Mouse (Mus musculus) duodenum, adult 2 months (tissue): ENCODE measurements around the gene Ssh2. TPM values are rescaled to one million over a fixed set of nuclear protein-coding genes. Genes with fewer than 3 reads are reported as not detected.

Experiments
- polyA plus RNA-seq: library from polyadenylated mRNA; depleted of rRNA; stranded (reverse); fragments of >200 nt; gene quantifications from 2 replicates; pipeline ENCODE4 v1.2.3, GENCODE M21; 2012; ENCODE audit warnings: low replicate concordance; rRNA removed

Gene Ssh2
- polyA plus RNA-seq = 2.5 and 3.0 TPM in 2 replicates

DNA sequence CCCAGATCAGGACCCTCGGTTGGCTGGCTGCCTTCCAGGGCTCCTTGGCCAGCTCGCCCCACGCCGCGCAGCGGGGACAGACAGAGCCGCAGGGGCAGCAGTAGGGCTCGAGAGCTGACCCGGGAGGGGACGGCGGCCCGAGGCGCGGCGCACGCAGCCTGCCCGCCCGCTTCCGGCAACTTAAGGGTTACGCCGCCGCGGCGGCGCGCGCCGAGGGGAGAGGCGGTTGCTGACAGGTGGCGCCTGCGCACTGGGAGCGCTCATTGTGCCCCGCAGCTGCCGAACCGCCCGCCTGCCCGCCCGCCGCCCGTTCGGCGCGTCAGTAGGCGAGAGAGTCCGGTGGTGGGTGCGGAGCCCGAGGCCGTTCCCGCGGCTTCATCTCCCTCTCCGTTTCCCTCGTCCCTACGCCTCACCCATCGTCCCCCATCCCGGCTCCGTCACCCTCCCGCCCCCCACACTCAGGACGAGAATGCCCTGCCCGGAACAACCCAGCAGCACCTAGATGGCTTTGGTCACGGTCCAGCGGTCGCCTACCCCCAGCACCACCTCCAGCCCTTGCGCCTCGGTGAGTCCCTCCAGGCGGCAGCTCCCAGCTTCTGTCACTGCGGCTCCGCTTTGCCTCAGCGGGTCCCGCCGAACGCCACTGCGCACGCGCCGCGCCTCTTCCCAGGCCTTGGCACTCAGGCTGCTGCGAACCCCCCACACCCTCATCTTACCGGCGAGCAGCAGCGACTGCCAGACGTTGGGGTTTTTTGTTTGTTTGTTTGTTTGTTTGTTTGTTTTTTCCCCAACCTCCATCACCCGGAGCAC is at the start of gene Ssh2:
TSS of gene Ssh2 (plus strand) at position 337 of the 810 bp plus-strand sequence.

DNA sequence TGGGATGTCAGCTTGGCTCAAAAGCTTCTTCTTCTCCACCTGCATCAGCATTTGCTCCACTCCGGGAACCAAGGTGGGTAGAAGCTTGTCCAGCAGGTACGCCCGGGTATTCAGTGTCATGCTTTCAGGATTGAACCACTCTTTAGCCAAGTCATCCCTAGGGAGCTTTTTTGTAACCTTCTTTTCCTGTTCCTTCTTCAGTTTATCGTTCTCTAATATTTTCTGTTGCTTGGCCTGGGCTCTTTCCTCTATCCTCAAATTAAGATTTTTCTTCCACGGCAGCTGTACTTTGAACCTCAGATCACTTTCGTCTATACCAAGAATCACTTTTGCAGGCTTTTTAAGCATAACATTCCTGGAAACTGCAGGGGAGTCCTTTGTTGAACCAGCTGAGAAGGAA is 27.2 kb upstream of the Ssh2 start, which contains the start of gene Efcab5:
TSS of gene Efcab5 (minus strand) at position 101 of the 400 bp plus-strand sequence.

DNA sequence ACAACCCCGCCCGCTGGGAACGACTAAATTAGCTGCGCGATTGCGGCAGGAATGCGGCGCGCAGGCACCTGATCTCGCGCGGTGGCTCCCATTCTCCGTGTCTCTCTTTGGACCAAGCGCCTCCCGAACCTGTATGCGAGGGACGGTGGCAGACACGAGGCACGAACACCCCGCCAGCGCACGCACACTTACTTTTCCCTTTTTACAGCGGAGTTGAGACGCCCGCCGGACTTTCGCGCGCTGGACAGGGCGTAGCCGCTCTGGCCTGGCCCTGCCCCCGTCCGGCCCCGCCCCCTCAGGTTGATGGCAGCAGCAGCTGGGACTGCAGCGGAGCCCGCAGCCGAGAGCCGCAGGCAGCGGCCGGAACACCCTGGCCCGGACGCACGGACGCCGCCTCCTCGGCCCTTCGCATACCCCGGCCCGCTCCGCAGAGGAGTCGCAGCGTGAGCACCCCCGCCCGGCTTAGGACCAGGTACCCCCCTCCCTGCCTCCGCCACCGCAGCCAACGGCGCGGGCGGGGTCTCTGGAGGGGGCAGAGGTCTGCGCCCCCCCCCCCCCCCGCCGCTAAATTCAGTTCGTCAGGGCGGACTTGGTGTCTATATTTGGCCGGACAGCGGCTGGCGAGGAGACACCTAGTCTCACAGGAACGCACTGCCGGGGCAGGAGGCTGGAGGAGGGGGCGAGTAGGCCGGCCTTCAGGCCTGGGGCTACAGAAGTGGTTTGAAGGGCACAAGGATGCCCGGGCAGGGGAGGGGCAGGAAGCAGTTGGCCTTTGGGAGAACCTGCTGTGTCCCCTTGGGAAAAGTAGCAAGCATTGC is 246.4 kb downstream of the Ssh2 start, which contains the start of gene Coro6:
TSS of gene Coro6 (plus strand) at position 129 of the 818 bp plus-strand sequence.

DNA sequence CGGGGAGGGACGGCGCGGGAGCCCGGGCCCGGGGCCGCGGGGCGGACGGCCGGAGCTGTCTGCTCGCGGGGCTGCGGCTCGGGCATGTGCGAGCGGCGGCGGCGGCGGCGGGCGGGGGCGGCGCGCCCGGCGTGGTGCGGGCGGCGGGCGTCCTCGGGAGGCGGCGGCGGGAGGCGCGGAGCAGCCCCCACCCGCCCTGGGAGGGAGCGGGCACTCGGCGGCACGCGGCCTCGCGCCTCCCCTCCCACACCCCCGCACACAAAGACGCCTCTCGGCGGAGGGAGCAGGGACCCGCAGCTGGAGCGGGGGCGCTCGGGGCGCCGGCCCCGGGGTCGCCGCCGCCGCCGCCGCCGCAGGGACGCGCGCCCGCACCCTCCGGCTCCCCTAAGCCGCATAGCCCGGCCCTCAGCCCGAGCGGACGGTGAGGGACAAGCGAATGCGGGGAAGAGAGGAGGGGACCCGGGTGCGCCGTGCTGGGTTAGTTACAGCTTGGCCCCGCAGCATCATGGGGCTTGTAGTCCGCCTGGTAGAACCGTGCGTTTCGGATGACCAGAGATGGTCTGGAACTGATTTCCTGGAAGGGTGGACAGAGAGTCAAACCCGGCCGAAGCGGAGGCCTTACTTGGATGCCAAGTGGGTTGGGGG is 273.6 kb downstream of the Ssh2 start, which contains the start of gene Ankrd13b:
TSS of gene Ankrd13b (minus strand) at position 88 of the 645 bp plus-strand sequence.

DNA sequence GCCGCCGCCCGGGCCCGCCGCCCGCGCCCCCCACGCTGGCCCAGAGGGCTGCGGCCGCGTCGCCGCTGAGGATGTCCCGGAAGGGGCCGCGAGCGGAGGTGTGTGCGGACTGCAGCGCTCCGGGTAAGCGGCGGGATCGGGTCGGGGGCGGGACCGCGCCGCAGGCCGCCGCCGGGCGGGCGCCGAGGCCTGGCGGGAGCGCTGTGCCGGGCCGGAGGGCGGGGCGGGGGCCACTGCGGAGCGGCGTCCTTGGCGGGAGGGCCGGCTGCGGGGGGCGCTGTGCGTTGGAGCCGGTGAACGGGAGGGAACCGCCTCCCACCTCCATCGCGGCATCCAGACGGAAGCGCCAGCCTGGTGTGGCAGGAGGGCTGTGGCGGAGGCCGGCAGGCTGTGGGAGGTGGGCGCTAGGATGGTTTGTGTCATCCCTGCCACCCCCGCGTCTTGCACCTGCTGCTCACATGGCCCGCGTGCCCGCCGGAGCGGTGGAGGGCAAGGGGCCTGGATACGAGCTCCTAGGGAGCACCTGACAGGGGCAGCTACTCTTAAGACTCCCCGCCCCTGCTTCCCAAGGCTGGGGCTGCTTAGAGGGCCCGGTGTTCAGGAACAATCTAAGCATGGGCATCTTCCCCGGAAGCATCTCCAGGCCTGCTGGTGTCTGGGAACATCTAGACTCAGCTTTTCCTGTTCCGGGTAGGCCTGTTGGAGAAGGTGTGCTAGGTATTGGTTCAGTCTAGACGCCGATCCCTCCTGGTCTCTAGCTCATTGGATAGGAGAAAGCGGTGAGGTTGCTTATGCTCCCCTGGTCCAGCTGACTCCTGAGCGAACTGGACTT is 277.6 kb downstream of the Ssh2 start, which contains the start of gene Git1:
TSS of gene Git1 (plus strand) at position 51 of the 832 bp plus-strand sequence.

Other genes starting within 250 kb of the Ssh2 start
- gene Slc6a4, start 217.7 kb upstream of the Ssh2 start, polyA plus RNA-seq = 36.4 and 37.2 TPM in 2 replicates
- gene Nsrp1, start 137.9 kb upstream of the Ssh2 start, polyA plus RNA-seq = 0.16 and 0.18 TPM in 2 replicates
- gene Efcab5, start 27.3 kb upstream of the Ssh2 start, polyA plus RNA-seq = 0.06 and 0.14 TPM in 2 replicates
- gene Coro6, start 246.1 kb downstream of the Ssh2 start, polyA plus RNA-seq = 0.31 and 1.5 TPM in 2 replicates